Mouse (Mus musculus) 3134 (cell line): Measurements from ENCODE around the gene Cmss1.

Experiments used
- DNase-seq: peaks from one replicate; pipeline ENCODE4 v3.0.0-alpha.2; 2011; ENCODE audit warnings: low spot score; ENCODE audit not compliant: insufficient read length; ENCODE audit errors: extremely low read depth

Cmss1 gene

GRCm38 (mm10) chr16:57259356-57260083 lies 347.1 kb downstream of the Cmss1 start:
- DNase-seq = no peak
